Mouse (Mus musculus) regulatory T cell (primary cell): ENCODE measurements around the gene Pheta1.

Experiments used
- in situ Hi-C: fragments of 300-600 bp; cut with MboI, MseI; formaldehyde crosslinking; loops from one replicate; pipeline ENCODE4 v1.15.1; 2025; ENCODE audit warnings: high pct_unique_total_duplicates

Pheta1 gene

DNA sequence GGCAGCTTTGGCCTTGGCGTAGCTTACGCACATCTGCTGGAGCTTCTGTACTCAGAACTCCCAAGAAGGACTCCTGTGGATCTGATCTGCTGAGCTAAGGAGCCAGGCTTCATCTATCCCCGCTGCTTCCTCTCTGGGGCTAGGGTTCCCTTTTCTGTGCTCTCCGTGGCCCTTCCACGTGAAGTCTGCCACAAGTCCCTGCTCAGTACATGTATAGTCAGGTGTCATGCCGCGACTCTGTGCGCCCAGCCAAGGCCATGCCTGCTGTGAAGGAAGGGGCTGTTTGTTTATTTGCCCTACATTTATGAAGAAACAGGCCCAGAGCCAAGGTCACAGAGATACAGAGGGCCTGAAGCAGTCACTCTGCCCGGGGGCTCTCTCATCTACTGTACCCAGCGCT is 6.8 kb upstream of the Pheta1 start:
- in situ Hi-C loops: loop anchor here (25.0 kb wide), 2 partner anchors 520 to 1330 kb away; partner anchors contain the start of genes Fam216a, Gpn3, Plbd2 and Rad9b

GRCm38 (mm10) chr5:121842665-121843118 is 6.1 kb upstream of the Pheta1 start:
- in situ Hi-C loops: loop anchor here (25.0 kb wide), 2 partner anchors 520 to 1330 kb away; partner anchors contain the start of genes Fam216a, Gpn3, Plbd2 and Rad9b

- in situ Hi-C loops: loop anchor here (25.0 kb wide), 2 partner anchors 519 to 1331 kb away; partner anchors contain the start of genes Fam216a, Gpn3, Plbd2 and Rad9b
Observed at GRCm38 (mm10) chr5:121843138-121843905, 5.5 kb upstream of the Pheta1 start.

DNA sequence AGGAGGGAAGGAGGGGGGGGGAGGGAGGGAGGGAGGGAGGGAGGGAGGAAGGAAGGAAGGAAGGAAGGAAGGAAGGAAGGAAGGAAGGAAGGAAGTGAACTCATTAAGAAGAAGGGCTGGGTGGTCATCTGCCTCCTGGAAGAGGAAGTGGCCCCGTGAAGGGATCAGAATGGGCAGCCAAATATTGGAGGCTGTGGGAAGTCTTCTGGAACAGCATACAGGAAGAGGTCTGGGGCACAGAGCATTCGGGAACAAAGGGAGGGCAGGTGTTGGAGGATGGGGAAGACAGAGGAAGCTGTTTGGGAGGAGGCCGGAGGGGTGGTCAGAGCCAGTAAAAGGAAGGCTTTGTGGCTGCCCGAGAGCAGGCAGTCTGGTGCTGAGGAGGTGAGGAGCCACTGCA is 3.4 kb upstream of the Pheta1 start:
- in situ Hi-C loops: loop anchor here (25.0 kb wide), 2 partner anchors 517 to 1333 kb away; partner anchors contain the start of genes Fam216a, Gpn3, Plbd2 and Rad9b

DNA sequence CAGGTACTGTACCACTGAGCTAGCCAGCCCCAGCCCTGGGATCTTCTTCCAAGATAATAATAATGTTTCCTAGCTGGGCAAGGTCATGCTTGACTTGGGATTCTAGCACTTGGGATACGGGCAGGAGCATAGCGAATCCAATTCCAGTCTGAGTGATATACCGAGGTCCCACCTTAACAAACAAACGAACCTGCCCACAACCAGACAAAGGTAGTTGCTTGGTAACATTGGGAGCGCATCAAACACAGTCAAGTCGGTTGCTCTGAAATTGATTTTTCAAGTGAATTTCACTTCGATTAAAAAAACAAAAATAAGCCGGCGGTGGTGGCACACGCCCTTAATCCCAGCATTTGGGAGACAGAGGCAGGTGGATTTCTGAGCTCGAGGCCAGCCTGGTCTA is 2.5 kb upstream of the Pheta1 start:
- in situ Hi-C loops: loop anchor here (25.0 kb wide), 2 partner anchors 516 to 1334 kb away; partner anchors contain the start of genes Fam216a, Gpn3, Plbd2 and Rad9b

DNA sequence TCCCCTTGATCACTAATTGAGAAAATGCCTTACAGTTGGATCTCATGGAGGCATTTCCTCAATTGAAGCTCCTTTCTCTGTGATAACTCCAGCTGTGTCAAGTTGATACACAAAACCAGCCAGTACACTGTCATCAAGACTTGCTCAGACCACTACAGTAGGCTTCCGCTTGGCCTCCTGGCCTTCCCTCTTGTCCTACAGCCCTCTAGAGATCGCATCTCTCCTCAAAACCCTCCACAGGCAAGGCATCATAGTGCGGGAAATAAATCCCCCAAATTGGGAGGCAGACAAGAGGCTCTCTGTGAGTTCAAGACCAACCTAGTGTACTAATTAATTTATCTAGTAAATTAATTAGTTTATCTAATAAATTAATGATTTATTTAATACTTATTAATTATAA is 1.5 kb upstream of the Pheta1 start:
- in situ Hi-C loops: loop anchor here (25.0 kb wide), 2 partner anchors 515 to 1335 kb away; partner anchors contain the start of genes Fam216a, Gpn3, Plbd2 and Rad9b

DNA sequence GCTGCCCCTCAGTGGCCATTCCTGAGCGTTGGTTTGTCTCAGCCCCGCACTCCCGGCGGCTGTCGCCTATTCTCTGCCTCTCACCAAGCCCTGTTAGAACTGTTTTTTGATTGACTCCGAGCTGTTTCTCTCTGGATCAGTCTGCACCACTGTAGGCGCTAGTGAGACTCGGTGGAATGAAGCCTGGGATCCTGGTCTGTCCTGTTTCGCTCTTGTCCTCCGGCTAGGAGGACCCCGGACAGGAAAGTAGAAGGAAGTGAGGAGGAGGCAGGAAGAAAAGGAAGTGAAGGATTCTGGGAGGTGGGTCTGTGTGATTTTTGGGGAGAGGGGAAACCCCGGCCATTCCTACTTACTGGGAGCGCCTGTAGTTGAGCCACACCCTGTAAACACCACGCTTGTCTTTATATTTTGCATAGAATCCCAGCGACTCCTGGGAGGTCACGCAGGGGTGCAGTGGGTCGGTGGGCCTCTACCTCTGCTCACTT is 707 bp upstream of the Pheta1 start:
- in situ Hi-C loops: loop anchor here (25.0 kb wide), 2 partner anchors 514 to 1336 kb away; partner anchors contain the start of genes Fam216a, Gpn3, Plbd2 and Rad9b

GRCm38 (mm10) chr5:121849478-121850349 is 930 bp downstream of the Pheta1 start:
- in situ Hi-C loops: loop anchor here (25.0 kb wide), 2 partner anchors 513 to 1337 kb away; partner anchors contain the start of genes Fam216a, Gpn3, Plbd2 and Rad9b

- in situ Hi-C loops: no loop called here
Observed at GRCm38 (mm10) chr5:121853368-121854051, 4.7 kb downstream of the Pheta1 start.

DNA sequence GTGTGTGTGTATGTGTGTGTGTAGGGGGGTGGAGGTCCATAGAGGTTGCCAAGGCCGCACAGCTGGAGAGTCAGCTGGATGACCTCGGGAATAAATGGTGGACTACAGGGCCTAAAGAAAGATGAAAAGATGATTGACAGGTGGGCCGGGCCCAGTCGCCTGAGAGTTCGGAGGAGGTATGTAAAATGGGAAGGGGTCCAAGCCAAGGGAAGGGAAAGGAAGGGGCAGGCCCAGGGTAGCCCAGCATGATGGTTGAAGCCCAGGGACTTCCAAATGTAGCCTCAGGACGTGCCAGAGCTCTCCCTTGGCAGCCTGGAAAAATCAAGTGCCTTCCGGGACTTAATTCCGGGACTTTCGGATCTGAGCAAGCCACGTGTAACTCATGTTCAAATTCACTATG is 6.0 kb downstream of the Pheta1 start:
- in situ Hi-C loops: no loop called here

- in situ Hi-C loops: no loop called here
Observed at GRCm38 (mm10) chr5:121856740-121857139, 8.0 kb downstream of the Pheta1 start.

GRCm38 (mm10) chr5:121858427-121858826 is 9.6 kb downstream of the Pheta1 start:
- in situ Hi-C loops: no loop called here

DNA sequence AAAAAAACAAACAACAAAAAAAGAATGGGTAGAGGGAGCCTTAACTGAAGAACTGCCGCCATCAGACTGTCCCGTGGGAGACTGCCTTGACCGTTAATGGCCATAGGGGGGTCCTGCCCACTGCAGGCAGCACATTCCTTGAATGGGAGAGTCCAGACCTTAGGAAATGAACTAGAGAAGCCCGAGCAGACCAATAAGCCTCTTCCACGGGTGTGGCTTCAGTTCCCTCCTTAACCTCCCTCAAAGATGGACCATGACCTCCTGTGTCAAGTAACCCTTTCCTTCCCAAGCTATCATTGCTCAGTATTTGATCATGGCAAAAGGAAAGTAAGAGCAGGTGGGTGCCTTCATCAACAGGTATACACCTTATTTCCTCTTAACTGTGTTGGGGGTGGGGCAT is 13.2 kb downstream of the Pheta1 start:
- in situ Hi-C loops: no loop called here

GRCm38 (mm10) chr5:121864330-121864729 is 15.5 kb downstream of the Pheta1 start:
- in situ Hi-C loops: no loop called here

DNA sequence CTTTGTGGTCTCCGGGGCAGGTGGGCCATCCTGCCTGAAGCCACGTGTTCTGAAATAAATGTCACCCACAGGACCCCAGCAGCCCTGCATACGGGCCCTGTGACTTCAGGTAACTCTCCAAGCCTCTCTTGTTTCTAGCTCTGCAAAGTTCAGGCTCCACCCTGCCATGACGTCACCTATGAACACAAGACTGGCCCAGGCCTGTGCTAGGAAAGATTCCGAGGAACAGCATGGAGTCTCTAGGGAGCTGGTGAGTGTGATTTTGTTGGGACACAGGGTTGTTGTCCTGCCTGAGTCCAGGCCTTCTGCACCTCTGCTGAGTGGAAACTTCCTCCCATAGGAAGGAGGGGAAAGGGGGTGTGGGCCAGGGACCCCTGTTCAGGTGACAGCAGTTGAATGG is 19.2 kb downstream of the Pheta1 start:
- in situ Hi-C loops: no loop called here

- in situ Hi-C loops: no loop called here
Observed at GRCm38 (mm10) chr5:121870832-121871231, 22.0 kb downstream of the Pheta1 start.

GRCm38 (mm10) chr5:121871515-121872030 is 22.8 kb downstream of the Pheta1 start:
- in situ Hi-C loops: no loop called here

- in situ Hi-C loops: no loop called here
Observed at GRCm38 (mm10) chr5:121872158-121872557, 23.4 kb downstream of the Pheta1 start.

- in situ Hi-C loops: no loop called here
Observed at GRCm38 (mm10) chr5:121875041-121875440, 26.3 kb downstream of the Pheta1 start.

- in situ Hi-C loops: no loop called here
Observed at GRCm38 (mm10) chr5:121876901-121877300, 28.1 kb downstream of the Pheta1 start.

- in situ Hi-C loops: no loop called here
Observed at GRCm38 (mm10) chr5:121878703-121879102, 29.9 kb downstream of the Pheta1 start.
